Mouse (Mus musculus): ENCODE results near the gene Babam2. TPM values are rescaled to one million over a fixed set of nuclear protein-coding genes. Genes with fewer than 3 reads are reported as not detected.

Babam2 gene
- polyA plus RNA-seq (2017; shearing (Covaris generic)), result 100 to 1,000 TPM in 2 of 3 experiments, 10 to 100 TPM in 1; 83.9 to 117 (median 107) TPM

GRCm38 (mm10) chr5:31697644-31698296, at the start of gene Babam2:
Gene Babam2 (plus strand): TSS chr5:31697684.
- peak; percentile 61 for ATAC-seq

DNA sequence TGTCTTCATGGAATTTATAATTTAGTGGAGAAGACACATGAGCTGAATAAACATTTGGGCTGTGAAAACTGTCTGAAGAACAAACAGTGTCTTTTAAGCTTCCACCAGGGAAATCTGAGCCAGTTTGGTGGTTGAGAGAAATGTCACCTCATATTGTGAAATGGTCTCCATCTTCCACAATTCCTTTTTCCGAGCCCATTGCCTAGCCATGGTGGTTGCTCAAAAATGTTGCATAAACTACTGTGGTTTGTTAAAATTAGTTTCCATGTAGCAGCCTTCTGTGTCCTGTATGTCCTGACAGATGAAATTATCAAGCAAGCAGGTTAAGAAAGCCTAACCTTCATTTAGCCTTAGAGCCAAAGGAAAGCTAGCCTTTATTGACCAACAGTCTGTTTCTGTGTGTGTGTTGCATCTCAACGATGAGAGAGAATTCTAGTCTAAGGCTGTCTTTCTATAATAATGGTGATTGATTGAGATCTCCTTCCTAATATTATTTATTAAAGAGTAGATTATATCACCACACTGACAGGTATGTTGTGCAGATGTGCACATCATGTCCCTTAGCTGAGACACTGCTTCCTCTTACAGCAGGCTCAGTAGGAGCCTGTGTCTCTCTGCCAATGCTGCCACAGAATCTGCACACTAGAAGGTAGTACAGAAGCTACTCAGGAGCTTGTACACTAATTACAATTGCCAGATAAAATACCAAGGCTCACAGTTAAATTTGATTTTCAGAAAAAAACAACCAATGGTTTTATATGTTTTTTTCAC, 46.8 kb upstream of the Babam2 start:
- no peak for ATAC-seq

DNA sequence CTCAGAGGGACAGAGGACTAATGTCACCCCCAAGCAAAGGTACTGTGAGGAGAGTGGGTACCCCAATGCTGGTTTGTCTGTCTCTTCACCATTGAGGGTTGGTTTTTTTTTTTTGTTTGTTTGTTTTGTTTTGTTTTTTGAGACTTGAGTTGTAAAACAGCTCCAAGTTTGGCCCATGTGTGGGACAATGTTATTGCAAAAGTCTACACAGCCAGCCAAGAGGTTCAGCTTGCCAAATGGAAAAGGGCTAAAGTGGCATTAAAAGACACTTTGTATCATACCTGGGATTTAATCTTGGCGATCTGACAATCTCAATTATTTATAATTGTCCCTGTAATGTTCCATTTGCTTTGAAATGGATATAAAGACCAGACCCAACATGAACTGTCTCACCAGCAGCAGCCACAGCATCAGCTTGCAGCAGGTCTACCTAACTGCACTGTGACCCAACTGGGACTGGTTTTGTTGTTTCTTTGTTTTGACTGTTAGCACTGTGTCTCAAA, 41.7 kb upstream of the Babam2 start:
- no peak for ATAC-seq

- ATAC-seq, result no peak
Observed at GRCm38 (mm10) chr5:31666176-31666575, 31.3 kb upstream of the Babam2 start.

DNA sequence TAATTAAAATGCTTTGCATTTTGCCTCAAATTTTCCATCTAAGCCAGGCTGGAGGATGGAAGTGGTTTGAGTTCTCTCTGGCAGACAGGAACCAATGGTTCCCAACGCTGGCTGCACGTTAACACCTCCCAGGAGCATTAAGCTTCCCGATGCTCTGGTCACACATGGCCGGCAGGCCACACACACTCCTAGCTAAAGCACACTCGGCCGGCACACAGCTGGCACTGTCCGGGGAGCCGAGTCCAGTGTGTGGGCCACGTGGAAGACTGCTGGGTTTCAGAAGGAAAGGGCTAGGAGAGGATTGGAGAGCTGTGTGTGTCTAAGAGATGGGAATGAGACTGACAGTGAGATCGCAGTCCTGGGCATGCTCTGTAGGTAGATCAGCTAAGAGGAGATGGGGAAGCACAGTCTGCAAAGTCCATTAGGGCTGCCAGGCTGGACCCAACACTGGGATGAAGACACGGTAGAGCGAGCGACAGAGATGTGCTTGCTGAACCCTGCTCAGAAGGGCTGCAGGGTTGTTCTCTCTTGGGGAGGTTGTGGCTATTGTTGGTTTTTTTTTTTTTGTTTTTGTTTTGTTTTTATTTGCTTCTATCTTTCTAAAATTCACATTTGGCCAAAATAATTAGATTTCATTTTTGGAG, 29.0 kb upstream of the Babam2 start:
- ATAC-seq, result no peak

GRCm38 (mm10) chr5:31669984-31670383, 27.5 kb upstream of the Babam2 start:
- ATAC-seq, result no peak

DNA sequence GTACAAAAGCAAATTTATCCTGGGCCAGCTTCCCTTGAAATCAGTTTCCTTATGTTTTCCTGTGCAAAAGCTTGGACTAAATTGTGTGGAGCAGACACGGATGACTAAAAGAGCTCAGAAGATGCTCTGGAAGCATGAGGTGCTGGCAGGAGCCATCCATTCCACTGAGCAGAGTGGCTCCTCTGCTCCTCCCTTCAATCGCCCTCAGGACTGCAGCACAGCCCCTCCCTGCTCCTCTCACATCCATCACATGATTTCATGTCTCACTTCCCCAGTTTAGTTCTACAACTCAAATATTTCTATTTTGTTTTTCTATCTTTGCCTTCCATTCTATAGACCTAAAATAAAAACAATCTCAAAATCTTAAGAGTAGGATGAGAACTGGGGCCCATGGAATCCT, 26.3 kb upstream of the Babam2 start:
- ATAC-seq, result no peak

GRCm38 (mm10) chr5:31673431-31673830, 24.1 kb upstream of the Babam2 start:
- ATAC-seq, result no peak

DNA sequence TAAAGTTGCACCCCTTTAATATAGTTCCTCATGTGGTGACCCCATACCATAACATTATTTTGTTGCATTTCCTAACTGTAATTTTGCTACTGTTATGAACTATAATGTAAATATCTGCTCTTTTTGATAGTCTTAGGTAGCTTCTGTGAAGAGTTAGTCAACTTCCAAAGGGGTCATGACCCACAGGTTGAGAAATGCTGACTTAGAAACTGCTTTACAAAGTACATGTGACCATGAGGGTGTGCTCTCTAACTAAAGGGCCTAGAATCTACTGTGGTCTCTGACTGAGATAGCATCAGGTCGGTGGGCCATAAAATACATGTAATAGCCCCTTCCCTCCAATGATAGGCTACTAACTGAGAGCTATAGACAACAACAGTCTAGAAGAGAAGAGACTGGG, 19.5 kb upstream of the Babam2 start:
- ATAC-seq, result no peak

DNA sequence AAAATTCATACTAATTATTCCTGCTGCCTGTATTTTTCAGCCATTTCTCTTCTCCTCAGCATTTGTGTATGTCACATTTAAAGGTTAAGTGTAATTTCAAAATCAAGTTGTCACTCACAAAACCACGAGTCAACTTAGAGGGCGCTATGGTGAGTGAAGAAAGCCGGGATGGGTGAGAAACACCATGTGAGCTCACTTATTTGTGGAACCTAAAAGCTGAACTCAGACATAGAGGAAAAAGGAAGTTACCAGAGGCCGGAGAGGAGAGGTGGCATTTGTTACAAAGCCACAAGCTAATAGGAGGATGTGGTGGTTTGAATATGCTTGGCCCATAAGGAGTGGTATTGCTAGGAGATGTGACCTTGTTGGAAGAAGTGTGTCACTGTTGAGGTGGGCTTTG, 17.3 kb upstream of the Babam2 start:
- no peak for ATAC-seq

DNA sequence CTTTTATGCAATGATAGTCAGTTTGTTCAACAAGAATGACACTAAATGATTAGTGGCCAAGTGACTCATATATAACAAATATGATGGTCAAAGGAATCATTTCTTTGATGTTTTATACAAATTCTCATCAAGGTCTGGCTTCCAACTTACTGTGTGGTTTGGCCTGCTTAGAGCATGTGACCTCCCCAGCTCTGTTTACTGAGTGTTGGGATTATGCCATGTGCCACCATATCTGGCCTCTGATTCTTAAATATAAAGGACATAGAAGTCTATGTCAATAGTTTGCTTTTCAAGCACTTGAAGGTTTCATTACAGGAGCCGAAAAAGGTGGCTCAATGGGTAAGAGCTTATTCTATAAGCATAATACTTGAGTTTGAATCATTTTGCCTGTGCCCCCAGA, 15.2 kb upstream of the Babam2 start:
- no peak for ATAC-seq

- no peak for ATAC-seq
Observed at GRCm38 (mm10) chr5:31686040-31686439, 11.4 kb upstream of the Babam2 start.

DNA sequence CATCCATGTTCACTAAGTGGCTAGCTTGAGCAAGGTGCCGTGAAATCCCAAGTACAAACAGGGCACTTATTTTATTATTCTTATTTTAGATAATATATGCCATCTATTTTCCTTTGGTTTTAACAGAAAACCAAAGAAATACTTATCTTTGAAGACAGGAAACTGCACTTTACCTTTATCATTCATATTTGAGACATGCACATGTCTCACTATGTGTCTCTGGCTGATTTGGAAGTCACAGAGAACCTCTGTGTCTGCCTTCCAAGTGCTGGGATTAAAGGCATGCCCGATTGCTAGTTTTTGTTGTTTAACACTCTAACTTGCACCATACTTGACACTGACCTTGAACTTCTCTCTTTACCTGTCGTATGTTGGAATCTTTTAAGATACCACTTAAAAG, 9.5 kb upstream of the Babam2 start:
- no peak for ATAC-seq

DNA sequence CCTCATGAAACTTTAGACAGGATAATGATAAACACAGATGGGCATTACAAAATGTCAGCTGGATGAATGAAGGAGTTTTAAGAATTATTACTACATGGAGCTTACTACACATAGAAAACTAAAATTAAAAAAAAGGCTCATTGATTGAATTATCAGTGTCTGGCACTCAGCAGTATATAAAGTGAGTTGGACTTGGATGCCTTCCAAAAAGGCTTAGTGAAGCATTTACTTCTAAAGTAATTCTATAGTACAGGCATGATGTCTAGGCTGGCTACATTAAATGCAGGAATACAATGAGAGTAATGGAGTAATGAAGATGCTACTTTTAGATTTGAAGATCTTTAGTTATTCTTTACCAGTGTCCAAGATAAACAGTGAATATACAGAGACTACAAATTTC, 4.3 kb upstream of the Babam2 start:
- no peak for ATAC-seq

GRCm38 (mm10) chr5:31696971-31697643, 377 bp upstream of the Babam2 start, which contains the start of gene Rbks:
Gene Rbks (minus strand): TSS chr5:31697627.
- ATAC-seq, result no peak

DNA sequence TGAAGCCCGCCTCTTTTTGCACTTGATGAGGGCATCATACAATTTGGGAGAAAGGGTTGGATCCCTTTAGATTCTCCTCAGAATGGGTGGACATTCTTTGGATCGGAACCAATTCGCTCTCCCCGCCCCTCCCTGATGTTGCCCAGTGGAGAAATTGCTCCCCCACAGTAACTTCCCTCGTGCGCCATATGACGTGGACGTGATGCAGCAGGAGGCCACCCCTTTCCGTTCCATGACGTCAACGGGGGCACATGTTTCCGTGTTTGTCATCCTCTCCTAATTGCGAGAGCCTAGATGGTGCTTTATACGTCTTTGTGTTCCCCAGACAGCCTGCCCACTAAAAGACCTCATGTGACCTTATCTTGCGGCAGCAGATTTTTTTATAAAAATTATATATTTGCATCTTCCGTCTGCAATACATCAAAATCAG, 828 bp downstream of the Babam2 start:
- ATAC-seq, result peak; percentile 93

GRCm38 (mm10) chr5:31698931-31699330, 1.4 kb downstream of the Babam2 start:
- ATAC-seq, result no peak

DNA sequence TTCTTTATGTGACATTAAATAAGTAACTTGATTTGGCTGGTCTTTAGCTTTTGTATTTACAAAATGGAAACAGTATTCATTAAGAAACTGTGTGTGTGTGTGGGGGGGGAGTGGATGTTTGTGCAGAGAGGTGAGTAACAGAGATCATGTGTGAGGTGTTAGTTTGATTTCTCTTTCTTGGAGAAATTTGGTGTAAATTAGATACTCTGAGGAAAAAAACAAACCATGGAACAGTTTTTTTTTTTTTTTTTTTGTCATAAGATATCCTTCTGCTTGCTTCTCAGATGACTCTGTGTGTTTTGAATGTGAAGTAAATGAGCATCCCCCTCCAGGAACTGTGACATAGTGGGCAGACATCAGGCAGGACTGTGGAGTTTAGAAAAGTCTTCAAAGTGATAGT, 1.9 kb downstream of the Babam2 start:
- ATAC-seq, result no peak

GRCm38 (mm10) chr5:31704971-31705370, 7.5 kb downstream of the Babam2 start:
- no peak for ATAC-seq

DNA sequence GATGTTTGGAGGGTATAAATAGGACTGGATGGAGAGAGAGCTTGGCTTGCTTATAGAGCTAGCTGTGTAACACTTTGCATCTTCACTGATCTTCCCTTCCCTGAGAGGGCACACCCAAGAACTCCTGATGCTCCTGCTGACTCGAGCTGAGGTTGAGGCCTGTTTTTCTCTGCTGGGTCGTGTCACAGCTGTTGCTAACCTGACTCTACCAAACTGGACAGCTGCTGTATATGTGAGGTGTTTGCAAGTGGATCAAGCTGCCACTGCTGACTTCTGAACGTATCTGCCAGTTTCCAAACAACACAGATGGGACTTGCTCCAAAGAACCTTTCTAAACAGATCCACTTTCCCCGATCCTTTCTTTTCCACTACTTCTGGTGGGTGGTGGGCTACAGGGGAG, 9.3 kb downstream of the Babam2 start:
- no peak for ATAC-seq

DNA sequence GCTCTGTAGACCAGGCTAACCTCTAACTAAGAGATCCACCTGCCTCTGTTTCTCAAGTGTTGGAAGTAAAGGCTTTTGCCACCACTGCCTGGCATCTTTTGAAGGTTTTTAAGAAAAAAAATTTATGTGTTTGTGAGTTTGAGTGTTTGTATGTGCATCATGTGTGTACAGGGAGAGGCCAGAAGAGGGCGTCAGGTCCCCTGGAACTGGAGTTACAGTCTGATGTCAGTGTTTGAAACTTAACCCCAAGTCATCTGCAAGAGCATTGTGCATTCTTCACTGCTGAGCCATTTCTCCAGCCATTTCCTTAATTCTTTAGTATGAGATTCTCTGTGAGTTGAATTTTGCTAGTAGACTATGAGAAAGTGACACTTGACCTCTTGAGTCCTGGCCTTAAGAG, 11.9 kb downstream of the Babam2 start:
- ATAC-seq, result no peak

DNA sequence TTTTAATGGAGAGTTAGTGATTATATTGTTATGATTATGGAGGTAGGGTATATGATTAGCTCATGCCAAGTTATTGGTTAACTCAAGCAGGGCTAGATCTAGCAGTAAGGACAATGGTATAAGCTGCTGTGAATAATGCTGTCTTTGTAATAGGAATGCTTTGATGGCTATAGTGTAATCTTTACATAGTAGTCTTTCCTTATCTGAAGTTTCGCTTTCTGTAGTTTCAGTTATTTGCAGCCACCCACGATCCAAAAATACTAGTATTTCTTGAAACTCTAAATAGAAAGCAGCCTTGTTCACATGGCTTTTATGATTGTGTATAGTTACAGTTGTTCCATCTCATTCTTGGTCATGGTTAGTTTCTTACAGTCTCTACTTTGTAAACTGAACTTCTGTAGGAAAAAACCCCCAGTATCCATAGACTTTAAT, 15.8 kb downstream of the Babam2 start:
- ATAC-seq, result peak; percentile 44

DNA sequence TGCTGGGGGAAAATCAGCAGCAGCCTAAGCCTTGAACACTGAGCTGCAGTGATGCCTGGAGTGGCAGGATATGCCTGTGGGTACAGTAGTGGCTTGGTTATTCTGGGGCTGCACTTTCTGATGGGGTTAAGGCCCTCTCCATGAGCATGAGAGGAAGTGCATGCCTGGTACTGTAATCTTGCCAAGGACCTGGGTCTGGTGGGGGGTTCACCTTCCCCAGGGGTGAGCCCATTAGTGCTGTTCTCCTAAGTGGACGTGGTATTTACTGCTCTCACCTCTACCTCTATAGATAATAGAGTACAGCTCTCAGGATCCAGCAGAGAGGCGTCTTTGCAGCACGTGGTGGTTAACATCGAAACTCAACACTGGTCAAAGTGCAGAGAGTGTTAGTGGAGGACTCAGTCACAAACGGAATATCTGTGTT, 16.4 kb downstream of the Babam2 start:
- ATAC-seq, result peak; percentile 77
